Mouse (Mus musculus): Measurements from ENCODE around the gene Ror2.

The Ror2 gene

DNA sequence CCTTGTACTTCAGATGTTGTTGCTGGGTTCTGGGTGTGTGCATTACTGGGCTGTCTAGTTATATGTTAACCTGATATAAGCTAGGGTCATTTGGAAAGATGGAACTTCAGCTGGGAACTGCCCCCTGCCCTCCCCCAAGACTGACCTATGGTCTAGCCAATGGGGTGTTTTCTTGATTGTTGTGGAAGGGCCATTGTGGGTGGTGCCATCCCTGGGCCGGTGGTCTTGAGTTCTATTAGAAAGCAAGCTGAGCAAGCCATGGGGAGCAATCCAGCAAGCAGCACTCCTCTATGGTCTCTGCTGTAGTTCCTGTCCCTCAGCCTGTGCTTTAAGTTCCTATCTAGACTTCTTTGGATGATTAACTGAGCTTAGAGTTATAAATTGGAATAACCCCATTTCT is 101.1 kb downstream of the Ror2 start:
- DNase-seq: no peak

DNA sequence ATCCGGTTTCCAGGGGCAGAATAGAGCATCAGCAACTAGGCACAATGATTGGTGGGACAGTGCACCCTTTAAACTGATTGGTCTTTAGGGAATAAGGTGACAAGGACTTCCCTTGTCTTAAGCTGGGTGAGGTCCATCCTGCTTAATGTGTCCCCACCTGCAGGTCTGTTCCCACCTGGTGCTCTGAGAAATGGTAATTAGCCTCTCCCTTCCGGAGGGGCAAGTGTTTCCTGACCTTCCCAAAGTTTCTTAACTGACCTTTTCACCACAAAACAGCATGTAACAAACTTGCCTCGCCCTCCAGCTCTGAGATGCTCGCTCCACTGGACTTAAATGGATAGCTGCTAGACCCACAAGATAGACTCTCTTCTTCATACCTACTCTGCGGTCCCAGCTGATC is 101.8 kb downstream of the Ror2 start:
- DNase-seq: no peak

DNA sequence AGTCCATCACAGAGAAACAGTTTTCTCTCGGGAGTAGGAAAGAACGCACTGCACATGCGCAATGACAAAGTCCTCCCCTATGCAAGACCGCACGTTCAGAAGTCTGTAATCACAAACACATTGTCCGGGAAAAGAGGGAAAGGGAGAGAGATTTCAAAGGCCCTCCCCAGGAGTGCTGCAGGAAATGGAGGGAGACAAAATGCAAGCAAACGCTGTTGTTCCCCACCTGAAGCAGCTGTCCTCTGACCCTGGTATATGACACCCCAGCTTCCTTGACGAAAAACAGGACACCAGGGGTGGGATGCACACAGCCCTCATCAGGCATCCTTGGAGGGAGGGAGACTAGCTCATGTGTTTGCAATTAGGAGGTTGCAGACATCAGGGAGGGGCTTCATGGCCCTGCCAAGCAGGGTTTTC is 102.8 kb downstream of the Ror2 start:
- no peak for DNase-seq

GRCm38 (mm10) chr13:53178594-53178993 is 107.3 kb downstream of the Ror2 start:
- peak; percentile 47 for DNase-seq

GRCm38 (mm10) chr13:53178171-53178570 is 107.8 kb downstream of the Ror2 start:
- DNase-seq: peak; percentile 15

DNA sequence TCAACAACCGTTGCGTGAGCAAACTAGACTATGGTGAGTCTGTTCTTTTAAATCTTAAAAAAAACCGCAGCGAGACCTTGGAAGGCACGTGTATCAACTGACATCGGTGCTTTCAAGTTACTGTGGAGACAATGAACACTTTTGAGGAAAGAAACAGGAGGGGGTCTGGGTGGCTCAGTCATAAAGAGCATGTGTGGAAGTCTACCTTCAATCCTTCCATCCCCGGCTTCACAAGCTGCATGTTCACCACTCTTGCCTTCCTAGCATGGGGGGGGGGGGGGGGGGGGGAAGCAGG is 108.6 kb downstream of the Ror2 start:
- no peak for DNase-seq

GRCm38 (mm10) chr13:53176695-53177423 is 109.1 kb downstream of the Ror2 start:
- no peak for DNase-seq

GRCm38 (mm10) chr13:53175041-53175440 is 110.9 kb downstream of the Ror2 start:
- no peak for DNase-seq

DNA sequence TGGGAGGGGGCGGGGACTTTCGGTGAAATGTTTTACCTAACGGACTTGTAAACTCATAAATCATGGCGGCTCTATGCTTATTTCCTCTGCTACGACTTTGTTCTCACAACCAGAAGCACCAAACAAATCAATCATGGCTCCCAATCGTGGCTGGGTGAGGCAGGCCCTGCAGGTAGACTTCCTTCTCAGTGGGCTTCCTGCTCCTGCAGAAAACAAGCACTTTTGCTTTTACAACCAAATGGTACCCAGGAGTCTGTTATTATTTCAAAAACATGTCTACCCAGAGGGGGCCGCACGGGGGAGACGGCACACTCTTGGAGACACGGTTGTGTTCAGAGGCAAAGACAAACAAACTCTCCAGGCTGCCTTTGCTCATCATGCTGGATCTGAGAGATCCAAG is 122.3 kb downstream of the Ror2 start:
- no peak for DNase-seq

DNA sequence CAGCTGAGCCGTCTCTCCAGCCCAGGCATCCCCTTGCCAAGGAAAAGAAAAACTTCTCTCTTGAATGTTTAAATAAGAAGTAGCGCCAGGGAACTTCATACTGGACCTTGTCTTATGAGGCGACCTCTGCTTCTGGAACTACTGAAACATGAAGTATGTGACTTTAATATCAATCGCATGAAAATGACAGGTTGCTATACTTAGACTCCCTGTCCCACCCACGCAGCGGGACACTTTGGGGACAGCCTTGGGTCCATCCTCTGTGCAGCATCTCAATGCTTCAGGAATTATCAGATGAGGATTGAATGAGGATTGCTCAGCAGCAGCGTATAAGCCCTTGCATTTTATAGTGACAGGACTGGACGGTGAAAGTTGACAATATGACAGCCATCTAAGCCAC is 122.9 kb downstream of the Ror2 start:
- no peak for DNase-seq

DNA sequence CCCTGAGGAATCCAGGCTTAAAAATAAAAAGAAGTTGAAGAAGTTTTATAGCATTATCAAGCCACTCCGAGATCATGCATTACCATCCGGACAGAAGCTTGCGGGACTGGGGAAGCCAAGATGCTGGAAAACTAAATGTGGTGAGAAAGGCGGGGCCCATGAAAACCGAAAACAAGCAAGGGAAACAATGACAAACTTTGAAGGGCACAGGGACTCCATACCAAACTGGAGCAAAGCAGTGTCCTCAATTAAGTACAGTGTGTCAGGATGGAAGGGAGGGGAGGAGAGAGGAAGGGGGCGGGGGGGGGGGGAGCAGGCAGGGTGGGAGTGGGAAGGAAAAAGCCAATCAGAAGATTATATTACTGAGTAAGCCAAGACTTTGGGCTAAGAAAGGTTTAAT is 126.4 kb downstream of the Ror2 start:
- no peak for DNase-seq

DNA sequence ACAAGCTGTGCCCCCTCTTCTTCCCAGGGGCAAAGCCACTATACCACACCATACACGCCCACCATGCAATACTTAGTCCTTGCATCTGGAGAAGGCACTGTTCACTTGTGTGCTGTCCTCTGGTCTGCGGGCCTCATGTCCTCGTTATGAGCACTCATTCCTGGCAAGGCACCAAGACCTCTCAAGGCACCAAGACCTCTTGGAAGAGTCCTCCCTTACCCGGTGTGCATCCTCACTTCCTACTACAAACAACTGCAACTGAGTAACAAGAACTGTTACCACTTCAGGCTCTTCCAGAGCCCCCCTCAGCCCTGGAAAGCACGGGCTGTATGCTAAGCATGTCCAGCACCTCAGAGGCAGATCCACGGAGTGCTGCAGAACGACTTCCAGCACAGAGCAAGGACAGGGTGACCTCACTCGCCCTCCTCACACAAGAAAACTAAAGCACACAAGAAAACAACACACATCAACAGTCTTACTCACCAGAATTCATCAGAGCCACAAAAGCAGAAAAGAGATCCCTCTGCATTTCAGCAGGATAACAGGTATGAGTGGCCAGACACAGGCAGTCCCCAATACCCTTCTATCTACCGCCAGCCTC is 127.4 kb downstream of the Ror2 start:
- DNase-seq: no peak

DNA sequence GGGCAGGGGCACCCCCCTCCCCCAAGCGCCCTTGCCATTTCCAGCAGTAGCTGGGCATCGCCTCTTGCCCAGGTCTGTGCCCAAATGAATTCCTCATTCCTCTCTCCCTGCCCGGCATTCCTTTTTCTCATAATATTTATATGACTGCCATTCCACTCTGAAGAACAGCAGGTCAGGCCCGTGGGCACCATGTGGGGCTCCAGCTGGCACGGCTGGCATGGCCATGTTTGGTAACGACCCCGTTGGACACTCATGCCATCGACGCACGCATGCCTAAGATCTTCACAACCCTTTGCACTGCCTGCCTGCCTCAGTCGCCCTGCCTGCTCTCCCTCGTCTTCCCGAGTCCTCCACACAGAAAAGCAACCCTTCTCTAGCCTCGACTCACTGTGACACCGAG is 129.0 kb downstream of the Ror2 start:
- no peak for DNase-seq

- DNase-seq: no peak
These were observed 129.6 kb downstream of the Ror2 start for GRCm38 (mm10) chr13:53156282-53156681.

- no peak for DNase-seq
These were observed 140.4 kb downstream of the Ror2 start for GRCm38 (mm10) chr13:53145511-53145910.

GRCm38 (mm10) chr13:53143076-53143475 is 142.8 kb downstream of the Ror2 start:
- no peak for DNase-seq

DNA sequence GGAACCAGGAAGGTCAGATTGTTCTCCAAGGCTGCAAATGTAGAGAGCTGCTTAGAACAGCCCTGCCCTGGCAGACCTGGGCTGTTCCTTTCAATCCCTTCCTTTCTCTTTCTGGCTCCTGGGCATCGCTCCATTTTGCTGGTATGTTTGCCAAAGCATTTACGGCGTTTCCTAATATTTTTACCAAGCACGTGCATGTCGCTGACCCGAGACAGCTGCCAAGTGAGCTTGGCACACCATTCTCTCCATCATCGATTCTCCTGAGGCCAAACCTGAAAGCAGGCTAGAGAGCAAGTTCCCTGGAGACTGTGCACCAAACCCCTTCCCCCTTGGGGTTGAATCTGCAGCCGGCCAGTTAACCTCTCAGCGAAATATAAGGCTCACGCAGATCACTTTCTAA is 143.7 kb downstream of the Ror2 start:
- DNase-seq: peak; percentile 52

DNA sequence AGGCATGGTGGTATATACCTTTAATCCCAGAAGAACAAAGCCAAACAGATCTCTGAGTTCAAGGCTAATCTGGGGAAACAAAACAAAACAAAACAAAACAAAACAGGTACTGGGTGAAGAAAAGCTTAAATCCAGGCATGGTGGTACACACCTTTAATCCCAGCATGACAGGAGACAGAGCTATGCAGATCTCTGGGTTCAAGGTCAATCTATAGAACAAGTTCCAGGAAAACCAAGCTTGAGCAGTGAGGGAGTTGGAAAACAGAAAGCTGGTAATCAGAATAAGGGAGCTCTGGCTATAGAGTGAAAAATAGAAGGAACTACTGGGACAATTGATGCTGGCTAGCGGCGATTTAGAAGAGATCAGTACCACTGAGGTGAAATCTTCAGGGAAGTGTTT is 145.6 kb downstream of the Ror2 start:
- no peak for DNase-seq

- no peak for DNase-seq
These were observed 155.4 kb downstream of the Ror2 start for GRCm38 (mm10) chr13:53130567-53130966.

GRCm38 (mm10) chr13:53130032-53130431 is 155.9 kb downstream of the Ror2 start:
- DNase-seq: no peak

DNA sequence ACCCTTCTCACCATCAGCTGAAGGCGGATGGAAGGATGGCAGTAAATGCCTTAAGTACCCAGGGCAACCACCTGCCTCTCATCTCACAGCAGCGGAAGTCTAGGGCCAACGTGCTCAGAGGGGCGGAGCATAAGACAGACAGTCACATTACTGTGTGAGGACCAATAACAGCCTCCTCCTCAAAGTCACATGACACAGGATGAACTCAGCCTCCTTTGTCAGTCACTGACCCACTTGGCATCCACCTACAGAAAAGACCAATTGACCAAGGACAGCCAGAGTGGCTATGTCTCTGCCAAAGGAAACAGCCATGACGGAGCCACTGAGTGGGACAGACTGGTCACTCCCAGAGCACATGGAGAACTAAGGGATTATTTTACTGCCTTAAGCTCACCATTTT is 160.3 kb downstream of the Ror2 start:
- DNase-seq: no peak

DNA sequence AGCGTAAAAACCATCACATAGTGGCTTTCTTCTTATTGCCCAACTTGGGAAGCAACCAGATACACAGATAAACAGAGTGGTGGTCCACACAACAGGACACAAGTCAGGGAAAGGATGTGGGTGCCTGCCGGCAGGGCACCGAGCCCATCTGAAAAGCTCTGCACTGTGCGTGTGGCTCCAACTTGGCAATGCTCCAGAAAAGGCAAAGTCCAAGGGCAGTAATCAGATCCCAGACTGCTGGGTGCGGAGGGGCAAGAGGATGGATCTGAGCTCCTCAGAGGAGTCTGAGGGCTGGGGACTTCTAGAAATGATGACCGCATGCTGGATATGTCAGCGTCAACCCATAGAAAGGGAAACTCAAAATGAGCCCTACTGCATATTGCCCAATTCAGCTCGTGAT is 163.8 kb downstream of the Ror2 start:
- DNase-seq: no peak

DNA sequence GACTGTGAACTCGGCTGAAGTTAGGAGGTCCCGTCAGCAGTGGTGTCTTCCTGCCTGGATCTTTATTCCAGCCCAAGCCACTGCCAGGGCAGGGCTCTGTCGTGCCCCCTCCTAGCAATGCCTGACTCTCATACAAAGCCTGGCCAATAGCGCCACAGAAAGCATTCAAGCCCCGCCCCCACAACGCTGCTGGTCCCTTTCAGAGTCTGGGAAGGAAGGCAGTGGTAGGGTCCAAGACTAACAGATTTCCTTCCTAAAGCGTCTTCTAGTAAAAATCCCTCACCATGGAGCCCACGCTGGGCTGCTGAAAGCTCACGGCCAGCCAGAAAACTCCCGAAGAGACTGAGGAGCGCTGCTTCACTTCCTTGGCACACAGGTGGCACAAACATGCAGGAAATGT is 165.0 kb downstream of the Ror2 start:
- no peak for DNase-seq

DNA sequence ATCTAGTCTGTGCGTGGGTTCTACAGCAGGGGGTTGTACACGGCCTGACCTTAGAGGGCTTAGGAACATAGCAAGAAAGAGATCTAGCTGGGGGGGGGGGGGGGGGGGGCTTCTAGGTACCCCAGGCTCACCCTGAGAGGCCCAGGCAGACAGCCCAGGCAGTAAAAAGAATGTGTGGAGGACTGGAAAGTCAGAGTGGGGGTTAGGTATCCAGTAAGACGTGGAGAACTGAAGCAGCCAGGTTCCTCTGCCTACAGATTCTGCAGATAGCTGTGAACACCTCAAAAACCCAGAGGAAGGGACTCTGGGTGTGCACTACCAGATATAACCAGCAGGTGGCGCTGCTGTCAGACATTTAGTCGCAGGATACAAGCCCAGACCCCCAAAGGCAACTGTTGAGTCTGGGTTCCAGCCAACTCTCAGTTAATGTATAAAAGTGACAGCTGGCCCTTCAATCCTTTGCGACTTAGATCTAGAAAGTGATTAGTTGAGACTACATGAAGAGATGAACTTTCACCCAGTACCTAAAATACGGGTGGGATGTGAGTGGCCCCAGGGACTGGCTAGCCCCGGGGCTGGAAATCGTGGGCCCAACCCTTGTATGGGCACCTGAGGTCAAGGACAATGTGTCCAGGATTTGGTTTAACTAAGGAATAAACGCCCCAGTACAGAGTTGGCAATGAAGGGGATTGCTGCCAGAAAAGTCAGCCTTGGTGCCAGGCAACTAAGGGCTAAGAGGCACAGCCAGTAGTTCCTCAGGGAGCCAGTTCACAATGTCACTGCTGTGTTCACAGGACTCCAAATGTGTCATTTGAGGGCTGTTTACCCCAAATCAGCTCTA is 166.1 kb downstream of the Ror2 start:
- peak; percentile 89 for DNase-seq

All from kidney, adult 18-20 months (tissue).